Mouse (Mus musculus) G1E (cell line): ENCODE data around the gene Kdm1b. TPM values are rescaled to one million over a fixed set of nuclear protein-coding genes. Genes with fewer than 3 reads are reported as not detected.

Experiments
- ATAC-seq: 2 replicates; pipeline ENCODE4 v1.8.0; 2016; ENCODE audit warnings: mild to moderate bottlenecking; ENCODE audit not compliant: insufficient number of reproducible peaks, poor library complexity, low FRiP score, severe bottlenecking; ENCODE audit errors: extremely low read depth
- DNase-seq: peaks from one replicate; pipeline ENCODE4 v3.0.0; 2012; ENCODE audit warnings: low spot score
- H3K27me3 ChIP-seq: 2 replicates; pipeline ENCODE4 v1.6.1; 2012; ENCODE audit warnings: mild to moderate bottlenecking, low read length, inconsistent platforms; ENCODE audit not compliant: insufficient read depth
- H3K36me3 ChIP-seq: replicated peaks from 2 replicates; pipeline ENCODE3; 2012; ENCODE audit warnings: mild to moderate bottlenecking, inconsistent platforms
- H3K4me1 ChIP-seq: 2 replicates; pipeline ENCODE4 v1.6.1; 2012; ENCODE audit warnings: low read depth, low read length, inconsistent platforms, mixed read lengths; ENCODE audit not compliant: insufficient read depth
- H3K4me3 ChIP-seq: 2 replicates; pipeline ENCODE4 v1.5.1; 2012; ENCODE audit warnings: low read depth, mild to moderate bottlenecking, inconsistent platforms, low read length, moderate library complexity, mixed read lengths
- H3K9me3 ChIP-seq: replicated peaks from 2 replicates; pipeline ENCODE4 v1.6.1; 2012; ENCODE audit warnings: inconsistent platforms
- CTCF ChIP-seq: IDR thresholded peaks from 2 replicates; pipeline ENCODE4 v1.5.1; 2012; ENCODE audit warnings: low read depth, low read length, inconsistent platforms, mixed read lengths
- GATA1 ChIP-seq: IDR thresholded peaks from 2 replicates; pipeline ENCODE4 v1.6.1; 2012; ENCODE audit warnings: borderline replicate concordance, low read length, inconsistent platforms, mixed read lengths
- GATA2 ChIP-seq: IDR thresholded peaks from 2 replicates; pipeline ENCODE4 v1.6.1; 2012; ENCODE audit warnings: low read depth, low read length, inconsistent platforms, borderline replicate concordance
- POLR2AphosphoS5 ChIP-seq: IDR thresholded peaks from 2 replicates; pipeline ENCODE4 v1.6.1; 2012; ENCODE audit warnings: low read depth, low read length, inconsistent platforms; ENCODE audit not compliant: insufficient replicate concordance
- TAL1 ChIP-seq: conservative IDR thresholded peaks from 2 replicates; pipeline ENCODE4 v1.6.1; 2012; ENCODE audit warnings: low read depth, low read length, inconsistent platforms, mixed read lengths
- polyA plus RNA-seq: library from polyadenylated mRNA; stranded (reverse); fragments of >175 nt; gene quantifications from 2 replicates; pipeline ENCODE4 v1.2.3, GENCODE M21; 2012
- total RNA-seq, 2 experiments: library from RNA; stranded (forward) in 1 of 2; stranded (reverse) in 1 of 2; fragments of 200-1000 nt in 1 of 2; fragments of >200 nt in 1 of 2; fragmentation: Nextera tagmentation in 1 of 2; gene quantifications; 2 replicates each; pipeline ENCODE4 v1.2.3; 2014 to 2017

The Kdm1b gene
- total and polyA plus RNA-seq, 3 experiments, result 2.6 to 15.2 (median 9.3) TPM

GRCm38 (mm10) chr13:47124449-47124848 lies 81.2 kb downstream of the Kdm1b start:
- Histone ChIP-seq H3K9me3 (no peaks in the 10 kb centered on the region), H3K4me3 (no peak overlapping the region), H3K36me3 (peaks cover 10% of the 10 kb centered on the region), H3K4me1 (peaks cover 47% of the 10 kb centered on the region), H3K27me3 (no peaks in the 10 kb centered on the region)
- ATAC-seq (no peak), DNase-seq (no peak)
- TF ChIP-seq GATA2, result no peak
- no peak for TF ChIP-seq CTCF
- no peak for TF ChIP-seq GATA1
- TF ChIP-seq TAL1, result no peak
- TF ChIP-seq POLR2AphosphoS5, result no peak

- no peak for ATAC-seq
- Histone ChIP-seq H3K27me3 (no peaks in the 10 kb centered on the region), H3K4me3 (no peak overlapping the region), H3K4me1 (peaks cover 44% of the 10 kb centered on the region), H3K9me3 (no peaks in the 10 kb centered on the region), H3K36me3 (peaks cover 10% of the 10 kb centered on the region)
- TF ChIP-seq GATA2, result no peak
- no peak for TF ChIP-seq CTCF
- TF ChIP-seq POLR2AphosphoS5, result no peak
- TF ChIP-seq GATA1, result no peak
- no peak for TF ChIP-seq TAL1
- DNase-seq, result no peak
Measured at GRCm38 (mm10) chr13:47124986-47125385, 81.7 kb downstream of the Kdm1b start.

GRCm38 (mm10) chr13:47125595-47125994 lies 82.3 kb downstream of the Kdm1b start:
- ATAC-seq (no peak), DNase-seq (no peak)
- Histone ChIP-seq H3K9me3 (no peaks in the 10 kb centered on the region), H3K4me3 (no peak overlapping the region), H3K36me3 (peaks cover 16% of the 10 kb centered on the region), H3K4me1 (peaks cover 39% of the 10 kb centered on the region), H3K27me3 (no peaks in the 10 kb centered on the region)
- TF ChIP-seq TAL1, result no peak
- TF ChIP-seq POLR2AphosphoS5, result no peak
- TF ChIP-seq CTCF, result no peak
- no peak for TF ChIP-seq GATA2

- DNase-seq (no peak), ATAC-seq (no peak)
- Histone ChIP-seq H3K9me3 (no peaks in the 10 kb centered on the region), H3K36me3 (peaks cover 43% of the 10 kb centered on the region), H3K4me3 (no peak overlapping the region), H3K27me3 (no peaks in the 10 kb centered on the region), H3K4me1 (peaks cover 12% of the 10 kb centered on the region)
- TF ChIP-seq TAL1 (no peak), GATA2 (no peak), POLR2AphosphoS5 (no peak), CTCF (no peak), GATA1 (no peak)
Measured at GRCm38 (mm10) chr13:47129090-47129489, 85.8 kb downstream of the Kdm1b start.

- H3K4me3 ChIP-seq, result no peak overlapping the region
Measured at GRCm38 (mm10) chr13:47133058-47133457, 89.8 kb downstream of the Kdm1b start.

GRCm38 (mm10) chr13:47134836-47135235 lies 91.5 kb downstream of the Kdm1b start:
- H3K9me3 ChIP-seq, result no peaks in the 10 kb centered on the region
- ATAC-seq, result no peak

More at GRCm38 (mm10) chr13:47133058-47133457, 89.8 kb downstream of the Kdm1b start:
- no peak for TF ChIP-seq POLR2AphosphoS5
- no peak for TF ChIP-seq GATA1
- no peak for TF ChIP-seq GATA2
- no peak for TF ChIP-seq CTCF
- no peak for TF ChIP-seq TAL1
- H3K4me1 ChIP-seq, result peaks cover 6% of the 10 kb centered on the region; the same call in 1 of the 2 replicates
- DNase-seq (no peak), ATAC-seq (no peak)
- H3K9me3 ChIP-seq, result no peaks in the 10 kb centered on the region
- H3K36me3 ChIP-seq, result peaks cover 43% of the 10 kb centered on the region
- no peaks in the 10 kb centered on the region for H3K27me3 ChIP-seq

More at GRCm38 (mm10) chr13:47134836-47135235, 91.5 kb downstream of the Kdm1b start:
- Histone ChIP-seq H3K27me3 (no peaks in the 10 kb centered on the region), H3K4me1 (no peaks in the 10 kb centered on the region), H3K36me3 (peaks cover 52% of the 10 kb centered on the region), H3K4me3 (no peak overlapping the region)
- DNase-seq, result no peak
- TF ChIP-seq POLR2AphosphoS5 (no peak), CTCF (no peak), GATA2 (no peak), GATA1 (no peak), TAL1 (no peak)

Other genes with a start within 250 kb of the Kdm1b start
- gene Kif13a, start 113.6 kb upstream of the Kdm1b start, total RNA-seq (2014; fragmentation: Nextera tagmentation), result not detected in 2 replicates
- 0.16 and 0.23 TPM in 2 replicates for gene Kif13a, start 113.6 kb upstream of the Kdm1b start, total RNA-seq (2017)
- not detected in 2 replicates for gene Kif13a, start 113.6 kb upstream of the Kdm1b start, polyA plus RNA-seq
- not detected in 2 replicates for gene Nhlrc1, start 28.6 kb upstream of the Kdm1b start, total RNA-seq (2014; fragmentation: Nextera tagmentation)
- gene Nhlrc1, start 28.6 kb upstream of the Kdm1b start, total RNA-seq (2017), result 0.05 TPM in 1 of 2 replicates, not detected in the other
- not detected in 2 replicates for gene Nhlrc1, start 28.6 kb upstream of the Kdm1b start, polyA plus RNA-seq
- 10.1 and 15.1 TPM in 2 replicates for gene Tpmt, start 1.2 kb downstream of the Kdm1b start, total RNA-seq (2014; fragmentation: Nextera tagmentation)
- gene Tpmt, start 1.2 kb downstream of the Kdm1b start, total RNA-seq (2017), result 6.7 and 11.4 TPM in 2 replicates
- gene Tpmt, start 1.2 kb downstream of the Kdm1b start, polyA plus RNA-seq, result 0.16 and 0.18 TPM in 2 replicates
- gene Dek, start 62.7 kb downstream of the Kdm1b start, total RNA-seq (2014; fragmentation: Nextera tagmentation), result 382 and 385 TPM in 2 replicates
- gene Dek, start 62.7 kb downstream of the Kdm1b start, total RNA-seq (2017), result 390 and 495 TPM in 2 replicates
- gene Dek, start 62.7 kb downstream of the Kdm1b start, polyA plus RNA-seq, result 968 and 1,197 TPM in 2 replicates
- 7.8 and 8.5 TPM in 2 replicates for gene Rnf144b, start 79.2 kb downstream of the Kdm1b start, total RNA-seq (2014; fragmentation: Nextera tagmentation)
- gene Rnf144b, start 79.2 kb downstream of the Kdm1b start, total RNA-seq (2017), result 4.2 and 4.6 TPM in 2 replicates
- 0.54 and 1.1 TPM in 2 replicates for gene Rnf144b, start 79.2 kb downstream of the Kdm1b start, polyA plus RNA-seq